Mouse (Mus musculus) myocyte (in vitro differentiated cells): ENCODE data around the gene Raf1.

Experiments used
- CEBPB ChIP-seq: IDR thresholded peaks from 2 replicates; pipeline ENCODE4 v1.6.1; 2011; ENCODE audit warnings: mild to moderate bottlenecking, moderate library complexity; ENCODE audit not compliant: poor library complexity, insufficient read depth, severe bottlenecking
- E2F4 ChIP-seq: IDR thresholded peaks from one replicate; pipeline ENCODE4 v1.6.1; 2011; ENCODE audit warnings: mild to moderate bottlenecking, control low read depth, moderate library complexity; ENCODE audit not compliant: insufficient read depth
- MAX ChIP-seq: IDR thresholded peaks from one replicate; pipeline ENCODE4 v1.6.1; 2011; ENCODE audit warnings: low read depth, mild to moderate bottlenecking, control low read depth
- MYOD1 ChIP-seq, 3 experiments: IDR thresholded peaks; one replicate each; pipeline ENCODE4 v1.6.1; 2011; ENCODE audit warnings: control low read depth in 2 of 3, low read depth in 2 of 3, mild to moderate bottlenecking in 2 of 3, moderate library complexity in 1 of 3; ENCODE audit not compliant: insufficient read length in 2 of 3, control insufficient read depth in 1 of 3
- MYOG ChIP-seq, 3 experiments: IDR thresholded peaks; one replicate each; pipeline ENCODE4 v1.6.1; 2011; ENCODE audit warnings: control low read depth in 2 of 3, low read depth in 2 of 3, mild to moderate bottlenecking in 2 of 3; ENCODE audit not compliant: insufficient read length in 2 of 3, control insufficient read depth in 1 of 3, insufficient read depth in 1 of 3
- POLR2A ChIP-seq: IDR thresholded peaks from one replicate; pipeline ENCODE4 v1.6.1; 2011; ENCODE audit warnings: low read depth, mild to moderate bottlenecking, control low read depth, moderate library complexity; ENCODE audit not compliant: insufficient read length
- SRF ChIP-seq: IDR thresholded peaks from one replicate; pipeline ENCODE4 v1.6.1; 2011; ENCODE audit warnings: low read depth; ENCODE audit not compliant: control insufficient read depth, insufficient read length
- TCF12 ChIP-seq: IDR thresholded peaks from one replicate; pipeline ENCODE4 v1.6.1; 2011; ENCODE audit warnings: mild to moderate bottlenecking, control low read depth; ENCODE audit not compliant: poor library complexity, insufficient read depth, severe bottlenecking
- USF1 ChIP-seq: IDR thresholded peaks from one replicate; pipeline ENCODE4 v1.6.1; 2011; ENCODE audit warnings: low read depth, mild to moderate bottlenecking, control low read depth, moderate library complexity

DNA sequence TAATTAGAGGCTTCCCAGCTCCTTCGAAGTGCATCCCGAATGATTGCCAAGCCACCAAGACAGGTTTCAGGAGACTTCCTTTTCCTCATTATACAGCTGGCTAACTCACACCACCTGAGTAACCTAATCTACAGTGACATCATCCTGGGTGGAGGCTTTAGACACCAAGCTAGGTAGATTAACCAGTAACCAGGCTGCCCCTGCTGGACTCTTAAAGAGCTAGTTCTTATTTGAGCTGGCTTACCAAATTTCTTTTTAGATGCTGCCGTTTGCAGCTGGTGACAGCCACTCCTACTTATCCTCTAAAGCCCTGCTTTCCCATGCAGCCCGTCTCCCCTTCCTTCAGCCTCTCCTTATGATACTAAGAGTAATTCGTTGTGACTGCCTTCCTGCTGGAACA lies 84.0 kb downstream of the Raf1 start, which contains the start of gene Mkrn2os:
- TF ChIP-seq TCF12 (no peak), MAX (no peak), MYOG (IDR thresholded peaks at IDR 0.05; ENCODE audit: control insufficient read depth in 1 of 3, insufficient read depth in 1 of 3, insufficient read length in 2 of 3, low read depth in 2 of 3) (no peak), CEBPB (no peak), POLR2A (no peak), SRF (no peak), E2F4 (no peak), USF1 (no peak), MYOD1 (IDR thresholded peaks at IDR 0.05; ENCODE audit: control insufficient read depth in 1 of 3, insufficient read length in 2 of 3, low read depth in 2 of 3) (no peak)
